Mouse (Mus musculus) liver, embryonic 14.5 days (tissue): ENCODE data around the gene Peak1. TPM values are rescaled to one million over a fixed set of nuclear protein-coding genes. Genes with fewer than 3 reads are reported as not detected.

Experiments used
- ATAC-seq: fragments of 200-750 bp; cut with Nextera tagmentation; 2 replicates; pipeline ENCODE4 v1.8.0; 2017; ENCODE audit warnings: moderate number of reproducible peaks, mild to moderate bottlenecking, moderate library complexity; ENCODE audit not compliant: insufficient read depth
- DNase-seq, 3 experiments: peaks; one replicate each; pipeline ENCODE4 v3.0.0-alpha.2; 2012 to 2013; ENCODE audit warnings: low read depth in 3 of 3, low spot score in 3 of 3
- H3K27ac ChIP-seq: fragments of 300-500 bp; sonication (generic); 2 replicates; pipeline ENCODE4 v1.5.1; 2014; ENCODE audit warnings: moderate library complexity, mild to moderate bottlenecking, control low read depth, inconsistent platforms
- H3K27me3 ChIP-seq: fragments of 300-500 bp; sonication (generic); 2 replicates; pipeline ENCODE4 v1.6.1; 2014; ENCODE audit warnings: mild to moderate bottlenecking, low read length, moderate library complexity; ENCODE audit not compliant: control insufficient read depth, insufficient read depth
- H3K36me3 ChIP-seq: fragments of 300-500 bp; sonication (generic); replicated peaks from 2 replicates; pipeline ENCODE4 v1.6.1; 2014; ENCODE audit warnings: low read depth; ENCODE audit not compliant: control insufficient read depth, insufficient read depth
- H3K4me1 ChIP-seq, 2 experiments: fragments of 200-500 bp in 1 of 2; fragments of 300-500 bp in 1 of 2; sonication (generic) in 1 of 2; replicated peaks; 2 replicates each; pipeline ENCODE4 v1.6.1; 2012 to 2014; ENCODE audit warnings: antibody characterized with exemption in 1 of 2, inconsistent platforms in 1 of 2, low read length in 1 of 2; ENCODE audit not compliant: control insufficient read depth in 2 of 2, insufficient read depth in 2 of 2
- H3K4me2 ChIP-seq: fragments of 300-500 bp; sonication (generic); 2 replicates; pipeline ENCODE4 v1.6.1; 2014; ENCODE audit warnings: low read depth, mild to moderate bottlenecking, control low read depth, moderate library complexity
- H3K4me3 ChIP-seq, 2 experiments: fragments of 200-500 bp in 1 of 2; fragments of 300-500 bp in 1 of 2; sonication (generic) in 1 of 2; 2 replicates each; pipeline ENCODE4 v1.5.1; 2012 to 2014; ENCODE audit warnings: low read depth in 2 of 2, low read length in 2 of 2, mild to moderate bottlenecking in 2 of 2, control low read depth in 1 of 2, inconsistent platforms in 1 of 2, moderate library complexity in 1 of 2; ENCODE audit not compliant: insufficient read depth in 1 of 2
- H3K9ac ChIP-seq: fragments of 300-500 bp; sonication (generic); replicated peaks from 2 replicates; pipeline ENCODE4 v1.6.1; 2014; ENCODE audit warnings: mild to moderate bottlenecking, control low read depth, moderate library complexity
- H3K9me3 ChIP-seq: fragments of 300-500 bp; sonication (generic); 2 replicates; pipeline ENCODE4 v1.6.1; 2016; ENCODE audit warnings: low read length, mixed read lengths; ENCODE audit not compliant: control insufficient read depth
- CTCF ChIP-seq: IDR thresholded peaks from 2 replicates; pipeline ENCODE4 v1.5.1; 2016; ENCODE audit warnings: antibody characterized with exemption, low read depth, control low read depth
- EP300 ChIP-seq: IDR thresholded peaks from 2 replicates; pipeline ENCODE4 v1.6.1; 2016; ENCODE audit warnings: antibody characterized with exemption, low read depth
- WGBS: fragments of 180-500 bp; shearing (Covaris S2); extraction: QIAGEN DNeasy Blood & Tissue Kit; methylation state at CpG from one replicate; pipeline ENCODE4 v1.1.7; 2014; ENCODE audit not compliant: insufficient replicate concordance; 5-methylcytosine and 5-hydroxymethylcytosine counted together
- polyA plus RNA-seq, 2 experiments: library from polyadenylated mRNA; depleted of rRNA in 1 of 2; stranded (reverse) in 1 of 2; unstranded in 1 of 2; fragments of >200 nt; fragmentation: Nextera tagmentation in 1 of 2; extraction: Ambion mirVana in 1 of 2; gene quantifications; 2 replicates each; pipeline versions ENCODE4 v1.2.1 to v1.2.3; 2012 to 2014

Peak1 gene
- polyA plus RNA-seq, 2 experiments: 1.8 to 2.3 TPM

DNA sequence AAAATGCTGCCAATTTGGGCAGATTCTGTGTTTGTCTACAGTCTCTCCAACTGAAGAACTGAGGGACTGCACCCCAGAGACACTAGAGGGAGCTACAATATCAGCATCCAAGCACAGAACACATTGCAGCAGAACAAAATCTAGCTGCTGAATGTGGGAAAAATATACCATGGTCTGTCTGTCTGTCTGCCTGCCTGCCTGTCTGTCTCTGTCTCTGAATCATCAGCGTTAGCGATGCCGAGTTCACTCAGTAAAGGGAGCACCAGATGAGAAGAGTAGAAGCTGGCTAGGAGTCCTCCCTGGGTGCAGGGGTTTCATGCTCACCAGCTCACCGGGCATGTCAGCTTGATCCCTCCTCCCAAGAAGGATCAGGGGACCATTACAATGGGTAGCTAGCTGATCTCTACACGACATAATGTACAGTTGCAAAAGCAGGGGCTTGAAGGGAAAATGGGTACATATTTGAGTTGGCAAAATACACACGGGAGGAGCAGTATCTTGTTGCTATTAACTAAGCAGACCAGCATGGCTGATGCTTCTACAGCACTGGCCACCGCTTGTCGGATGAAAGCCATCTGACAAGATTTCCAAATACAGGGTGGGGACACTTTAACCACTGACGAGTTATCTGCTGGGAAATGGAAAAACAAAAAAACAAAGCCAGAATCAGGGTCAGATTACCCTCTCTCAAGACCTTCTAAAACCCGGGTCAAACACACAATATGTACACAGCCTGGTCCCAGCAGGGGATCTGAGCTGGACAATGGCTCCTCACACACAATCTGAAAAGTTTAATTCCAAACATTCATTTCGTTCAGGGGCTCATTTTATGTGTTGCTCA, 204.2 kb downstream of the Peak1 start:
- H3K4me3 ChIP-seq: no peak overlapping the region
- H3K36me3 ChIP-seq: no peaks in the 10 kb centered on the region
- DNase-seq (peak in 1 of 3 experiments; percentile 9), ATAC-seq (no peak)
- no peak overlapping the region for H3K4me2 ChIP-seq
- no peaks in the 10 kb centered on the region for H3K27me3 ChIP-seq
- WGBS: 45% methylated on average over 11 of the region's 11 CpGs
- H3K27ac ChIP-seq: no peak overlapping the region
- H3K9me3 ChIP-seq: no peaks in the 10 kb centered on the region
- no peak for TF ChIP-seq EP300
- TF ChIP-seq CTCF: peak; percentile 66
- no peak overlapping the region for H3K9ac ChIP-seq
- peaks cover 0 to 3% of the 10 kb centered on the region in 2 experiments; a peak in 2 of 4 replicates for H3K4me1 ChIP-seq

DNA sequence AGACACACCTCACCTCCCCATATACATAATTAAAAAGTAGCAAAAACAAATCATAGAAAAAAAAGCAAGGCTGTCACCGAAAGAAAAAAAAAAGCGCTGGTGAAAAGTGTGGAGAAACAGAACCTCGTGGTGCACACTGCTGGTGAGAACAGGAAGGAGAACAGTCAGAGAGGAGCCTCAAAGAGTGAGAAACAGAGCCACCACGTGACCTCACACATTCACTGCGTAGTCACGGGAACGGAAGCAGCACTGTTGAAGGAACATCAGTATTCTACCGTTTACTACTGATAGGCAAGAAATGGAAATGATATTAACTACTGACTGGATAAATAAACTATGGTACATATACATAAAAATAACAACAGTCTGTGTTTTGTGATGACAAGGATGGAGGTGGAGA, 209.1 kb downstream of the Peak1 start:
- no peaks in the 10 kb centered on the region for H3K36me3 ChIP-seq
- WGBS: 62% methylated on average over 8 of the region's 8 CpGs
- H3K9me3 ChIP-seq: no peaks in the 10 kb centered on the region
- no peaks in the 10 kb centered on the region for H3K27me3 ChIP-seq
- DNase-seq (no peak), ATAC-seq (no peak)
- H3K9ac ChIP-seq: no peak overlapping the region
- no peaks in the 10 kb centered on the region; a peak in 1 of 4 replicates for H3K4me1 ChIP-seq
- no peak overlapping the region for H3K27ac ChIP-seq
- no peak for TF ChIP-seq CTCF
- TF ChIP-seq EP300: no peak
- H3K4me3 ChIP-seq: no peak overlapping the region
- no peak overlapping the region for H3K4me2 ChIP-seq

DNA sequence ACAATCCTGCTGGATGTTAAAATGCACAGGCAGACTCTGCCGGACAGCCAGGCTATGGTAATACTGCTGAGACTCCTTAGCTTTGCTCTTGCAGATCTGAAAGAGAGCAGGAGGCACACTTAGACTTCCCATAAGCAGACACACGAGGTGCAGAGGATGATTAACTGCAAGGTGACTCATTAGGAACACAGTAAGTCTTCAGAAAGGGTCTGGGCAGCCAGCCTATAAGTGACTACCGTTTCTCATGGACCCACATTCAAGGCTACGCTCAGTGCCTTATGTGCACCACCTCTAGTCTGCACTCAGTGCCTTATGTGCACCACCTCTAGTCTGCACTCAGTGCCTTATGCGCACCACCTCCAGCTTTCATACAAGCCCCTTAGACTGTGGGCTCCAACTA, 210.4 kb downstream of the Peak1 start:
- DNase-seq (no peak), ATAC-seq (no peak)
- no peaks in the 10 kb centered on the region for H3K36me3 ChIP-seq
- no peaks in the 10 kb centered on the region for H3K9me3 ChIP-seq
- 50% methylated on average over 5 of the region's 5 CpGs for WGBS
- TF ChIP-seq EP300 (no peak), CTCF (no peak)
- H3K27me3 ChIP-seq: no peaks in the 10 kb centered on the region
- no peak overlapping the region for H3K9ac ChIP-seq
- H3K27ac ChIP-seq: no peak overlapping the region
- H3K4me3 ChIP-seq: no peak overlapping the region
- H3K4me2 ChIP-seq: no peak overlapping the region
- no peaks in the 10 kb centered on the region for H3K4me1 ChIP-seq

- Histone ChIP-seq H3K9ac (no peak overlapping the region), H3K4me2 (no peak overlapping the region), H3K9me3 (no peaks in the 10 kb centered on the region), H3K4me1 (no peaks in the 10 kb centered on the region), H3K36me3 (no peaks in the 10 kb centered on the region), H3K27me3 (no peaks in the 10 kb centered on the region), H3K27ac (no peak overlapping the region), H3K4me3 (no peak overlapping the region)
- no peak for ATAC-seq
- no peak for DNase-seq
- 39% methylated on average over 10 of the region's 10 CpGs for WGBS
- TF ChIP-seq CTCF (no peak), EP300 (no peak)
Measured at GRCm38 (mm10) chr9:56207083-56207482, 210.8 kb downstream of the Peak1 start.

- H3K27ac ChIP-seq: no peak overlapping the region
- no peak for DNase-seq
- H3K9me3 ChIP-seq: no peaks in the 10 kb centered on the region
- no peak for ATAC-seq
- no peaks in the 10 kb centered on the region for H3K27me3 ChIP-seq
- H3K4me2 ChIP-seq: no peak overlapping the region
- WGBS: 82% methylated on average over 11 of the region's 11 CpGs
- TF ChIP-seq EP300: no peak
- no peak for TF ChIP-seq CTCF
- no peaks in the 10 kb centered on the region for H3K36me3 ChIP-seq
- H3K4me3 ChIP-seq: no peak overlapping the region
- H3K9ac ChIP-seq: no peak overlapping the region
- H3K4me1 ChIP-seq: no peaks in the 10 kb centered on the region
Measured at GRCm38 (mm10) chr9:56205336-56205735, 212.5 kb downstream of the Peak1 start.
